ENCODE assay signal across 8 mouse cellular contexts in genomic region chr17:57096623-57096920, GRCm38 (mm10). TPM values are rescaled to one million over a fixed set of nuclear protein-coding genes. Genes with fewer than 3 reads are reported as not detected.
DNase-seq lines count a peak whose midpoint lies in the region; ATAC-seq and TF ChIP-seq lines count a peak whose summit lies in the region.

No protein-coding gene starts in this region.

- H3K27me3 ChIP-seq in intestine, embryonic 14.5 days (replicated peaks; ENCODE audit: control insufficient read depth, insufficient read depth, low read length): no peaks in the 10 kb centered on the region

- peak; percentile 83 for TF ChIP-seq CTCF in cortical plate, adult 2 months (IDR thresholded peaks at IDR 0.05; ENCODE audit: extremely low read depth, insufficient read depth, low read length)

- H3K4me2 ChIP-seq in intestine, embryonic 14.5 days (ENCODE audit: low read length): peak overlapping the region; percentile 46

- peak; percentile 83 for DNase-seq in gastrocnemius, postnatal 14 days
- peak; percentile 94 for DNase-seq in intestine, embryonic 14.5 days (ENCODE audit: low spot score)
- DNase-seq in left cerebral cortex, postnatal 14 days (ENCODE audit: low spot score in 2 of 2): peak; percentile 80 to 87
- peak; percentile 82 for DNase-seq in mesoderm, embryonic 11.5 days (ENCODE audit: low read depth, low spot score)
- DNase-seq in right cerebral cortex, postnatal 25 days: peak; percentile 79
- peak; percentile 74 to 88 for DNase-seq in urinary bladder, postnatal 4 days (ENCODE audit: low spot score in 2 of 2)

- TF ChIP-seq POLR2A in cortical plate, adult 2 months (IDR thresholded peaks at IDR 0.05; ENCODE audit: extremely low read depth, insufficient read depth, low read length): no peak

- H3K9me3 ChIP-seq in intestine, embryonic 14.5 days (ENCODE audit: control insufficient read depth, low read length): no peaks in the 10 kb centered on the region

- H3K4me1 ChIP-seq in cortical plate, adult 2 months (ENCODE audit: control insufficient read depth, insufficient read depth, low read length): no peaks in the 10 kb centered on the region
- H3K4me1 ChIP-seq in intestine, embryonic 14.5 days (replicated peaks; ENCODE audit: control insufficient read depth, insufficient read depth, low read length): no peaks in the 10 kb centered on the region; the same call in 1 of the 2 replicates

- ATAC-seq in activated CD4-positive, CD25-positive, alpha-beta regulatory T cell, adult 4 months: peak; percentile 82
- ATAC-seq in intestine, embryonic 14.5 days (replicated peaks; ENCODE audit: low FRiP score, low TSS enrichment, low read depth): peak; percentile 88

- WGBS in intestine, embryonic 14.5 days: 1% methylated on average over 11 of the region's 11 CpGs

- H3K27ac ChIP-seq in cortical plate, adult 2 months (ENCODE audit: insufficient read depth, low read length): no peak overlapping the region
- no peak overlapping the region for H3K27ac ChIP-seq in intestine, embryonic 14.5 days (ENCODE audit: low read depth)

- no peak overlapping the region for H3K4me3 ChIP-seq in cortical plate, adult 2 months (ENCODE audit: insufficient read depth, low read length)
- H3K4me3 ChIP-seq in intestine, embryonic 14.5 days (ENCODE audit: low read depth, low read length): peak overlapping the region; percentile 15; the same call in 1 of the 2 replicates

- intact Hi-C loops in gastrocnemius, postnatal 14 days (cut with DNase I; ENCODE audit: low total_unique reads): loop anchor here (5.0 to 10.0 kb wide), 2 partner anchors 71 to 238 kb away; no protein-coding TSS in a partner anchor
- intact Hi-C loops in left cerebral cortex, postnatal 14 days (cut with DNase I): loop anchor here (1.0 to 5.0 kb wide), 3 partner anchors 71 to 241 kb away; partner anchors contain the start of gene Vav1

- H3K36me3 ChIP-seq in intestine, embryonic 14.5 days (ENCODE audit: control insufficient read depth, insufficient read depth, low read length): no peaks in the 10 kb centered on the region

- H3K9ac ChIP-seq in intestine, embryonic 14.5 days (ENCODE audit: low read length): no peak overlapping the region

RNA-seq across cellular contexts. Expression of gene Tnfsf9, which starts 8.6 kb away (rescaled TPM):
- polyA plus RNA-seq in activated CD4-positive, CD25-positive, alpha-beta regulatory T cell, adult 4 months (2017; shearing (Covaris generic)): 1 to 10 TPM; 9.0 to 9.9 TPM
- polyA plus RNA-seq in cortical plate, adult 2 months (2012; rRNA removed): 0.93 and 1.0 TPM in 2 replicates
- 1 to 10 TPM in 1 of 2 experiments, under 1 TPM in 1; 0.82 to 1.0 TPM for total RNA-seq in gastrocnemius, postnatal 14 days (2021)
- 10.4 and 10.8 TPM in 2 replicates for polyA plus RNA-seq in intestine, embryonic 14.5 days (2014; fragmentation: Nextera tagmentation; extraction: Ambion mirVana)
- total RNA-seq in left cerebral cortex, postnatal 14 days (2021): under 1 TPM; 0.26 to 0.42 TPM

RNA-seq across cellular contexts. Expression of gene Tubb4a, which starts 9.0 kb away (rescaled TPM):
- polyA plus RNA-seq in activated CD4-positive, CD25-positive, alpha-beta regulatory T cell, adult 4 months (2017; shearing (Covaris generic)): 1 to 10 TPM; 3.5 to 4.2 TPM
- polyA plus RNA-seq in cortical plate, adult 2 months (2012; rRNA removed): 597 and 680 TPM in 2 replicates
- total RNA-seq in gastrocnemius, postnatal 14 days (2021): 1 to 10 TPM; 1.5 to 3.3 TPM
- 36.4 and 43.1 TPM in 2 replicates for polyA plus RNA-seq in intestine, embryonic 14.5 days (2014; fragmentation: Nextera tagmentation; extraction: Ambion mirVana)
- 100 to 1,000 TPM; 671 to 695 TPM for total RNA-seq in left cerebral cortex, postnatal 14 days (2021)

RNA-seq across cellular contexts. Expression of gene Dennd1c, which starts 18.3 kb away (rescaled TPM):
- 100 to 1,000 TPM; 205 to 208 TPM for polyA plus RNA-seq in activated CD4-positive, CD25-positive, alpha-beta regulatory T cell, adult 4 months (2017; shearing (Covaris generic))
- polyA plus RNA-seq in cortical plate, adult 2 months (2012; rRNA removed): 2.3 and 2.8 TPM in 2 replicates
- under 1 TPM; 0.51 to 0.58 TPM for total RNA-seq in gastrocnemius, postnatal 14 days (2021)
- polyA plus RNA-seq in intestine, embryonic 14.5 days (2014; fragmentation: Nextera tagmentation; extraction: Ambion mirVana): 6.3 and 6.4 TPM in 2 replicates
- total RNA-seq in left cerebral cortex, postnatal 14 days (2021): 1 to 10 TPM; 1.8 to 1.9 TPM

RNA-seq across cellular contexts. Expression of gene Slc25a23, which starts 36.9 kb away (rescaled TPM):
- 1 to 10 TPM; 1.5 to 3.2 TPM for polyA plus RNA-seq in activated CD4-positive, CD25-positive, alpha-beta regulatory T cell, adult 4 months (2017; shearing (Covaris generic))
- polyA plus RNA-seq in cortical plate, adult 2 months (2012; rRNA removed): 319 and 330 TPM in 2 replicates
- 10 to 100 TPM; 31.7 to 38.2 TPM for total RNA-seq in gastrocnemius, postnatal 14 days (2021)
- 11.2 and 12.2 TPM in 2 replicates for polyA plus RNA-seq in intestine, embryonic 14.5 days (2014; fragmentation: Nextera tagmentation; extraction: Ambion mirVana)
- total RNA-seq in left cerebral cortex, postnatal 14 days (2021): 100 to 1,000 TPM; 361 to 364 TPM

RNA-seq across cellular contexts. Expression of gene Crb3, which starts 37.7 kb away (rescaled TPM):
- under 1 TPM; 0.46 to 0.73 TPM for polyA plus RNA-seq in activated CD4-positive, CD25-positive, alpha-beta regulatory T cell, adult 4 months (2017; shearing (Covaris generic))
- 0.93 and 1.6 TPM in 2 replicates for polyA plus RNA-seq in cortical plate, adult 2 months (2012; rRNA removed)
- under 1 TPM; 0.53 to 0.68 TPM for total RNA-seq in gastrocnemius, postnatal 14 days (2021)
- 60.3 and 75.4 TPM in 2 replicates for polyA plus RNA-seq in intestine, embryonic 14.5 days (2014; fragmentation: Nextera tagmentation; extraction: Ambion mirVana)
- total RNA-seq in left cerebral cortex, postnatal 14 days (2021): 1 to 10 TPM in 1 of 2 experiments, not detected in 1; 1.6 TPM

Comparison
In these comparisons a context has a peak if more than half of its experiments do, and no peak if none do; other contexts are left out.
1. RNA of gene Tubb4a, which starts 9.0 kb away (polyA plus RNA-seq): 597 to 680 TPM in cortical plate, adult 2 months; 36.4 to 43.1 TPM in intestine, embryonic 14.5 days and 3.5 to 4.2 TPM in activated CD4-positive, CD25-positive, alpha-beta regulatory T cell, adult 4 months; every median in the first group is over 10 times any median in the second.
2. RNA of gene Dennd1c, which starts 18.3 kb away (polyA plus RNA-seq): 205 to 208 TPM in activated CD4-positive, CD25-positive, alpha-beta regulatory T cell, adult 4 months; 6.3 to 6.4 TPM in intestine, embryonic 14.5 days and 2.3 to 2.8 TPM in cortical plate, adult 2 months; every median in the first group is over 10 times any median in the second.
3. Peak in every context shown above with its lines, with median percentiles within 50 percentile points of each other: DNase-seq.